Mouse (Mus musculus) yolk sac, embryonic 10.5 days (tissue): ENCODE measurements at regions not wholly inside any gene's neighbourhood (a gene's known extent, or its start where the extent isn't known, plus 50 kb on each side); places are given as distances from the start of the nearest gene placed in this dataset.

Source experiments
- DNase-seq: peaks from one replicate; pipeline ENCODE4 v3.0.0-alpha.2; 2017; ENCODE audit warnings: low spot score

GRCm38 (mm10) chr15:62044654-62045335, 1122.0 kb upstream of the A1bg start:
- no peak for DNase-seq

- DNase-seq: no peak
These were observed 1121.0 kb upstream of the A1bg start for GRCm38 (mm10) chr15:62043617-62044392.

GRCm38 (mm10) chr15:62042924-62043504, 1120.2 kb upstream of the A1bg start:
- peak; percentile 53 for DNase-seq
